Mouse (Mus musculus): ENCODE measurements around the gene Magi2. TPM values are rescaled to one million over a fixed set of nuclear protein-coding genes. Genes with fewer than 3 reads are reported as not detected.

Gene Magi2
- polyA plus RNA-seq, 1 experiment: 0.48 TPM

- Histone ChIP-seq H3K4me2 (ENCODE audit: low read depth) (no peak overlapping the region), H3K36me3 (ENCODE audit: control insufficient read depth, insufficient read depth) (no peaks in the 10 kb centered on the region), H3K27me3 (ENCODE audit: control insufficient read depth, insufficient read depth, insufficient read length) (no peaks in the 10 kb centered on the region), H3ac (ENCODE audit: control insufficient read depth, insufficient read length) (no peak overlapping the region), H3K79me2 (ENCODE audit: control insufficient read depth, insufficient read depth) (no peaks in the 10 kb centered on the region), H3K4me3 (no peak overlapping the region)
- no peak for TF ChIP-seq E2F4 (IDR thresholded peaks at IDR 0.05; ENCODE audit: insufficient read depth)
- TF ChIP-seq POLR2AphosphoS2 (IDR thresholded peaks at IDR 0.05; ENCODE audit: insufficient read length, low read depth): no peak
- TF ChIP-seq CEBPB (IDR thresholded peaks at IDR 0.05; ENCODE audit: insufficient read depth, poor library complexity, severe bottlenecking): no peak
- no peak for TF ChIP-seq SRF (IDR thresholded peaks at IDR 0.05; ENCODE audit: control insufficient read depth, insufficient read length, low read depth)
- TF ChIP-seq POLR2A (IDR thresholded peaks at IDR 0.05; ENCODE audit: insufficient read length, low read depth): no peak
- TF ChIP-seq MYOG (IDR thresholded peaks at IDR 0.05; ENCODE audit: control insufficient read depth in 1 of 3, insufficient read depth in 1 of 3, insufficient read length in 2 of 3, low read depth in 2 of 3): no peak
- no peak for TF ChIP-seq MYOD1 (IDR thresholded peaks at IDR 0.05; ENCODE audit: control insufficient read depth in 1 of 3, insufficient read length in 2 of 3, low read depth in 2 of 3)
- TF ChIP-seq MAX (IDR thresholded peaks at IDR 0.05; ENCODE audit: low read depth): no peak
- no peak for TF ChIP-seq TCF3 (IDR thresholded peaks at IDR 0.05; ENCODE audit: insufficient read length, low read depth)
- no peak for TF ChIP-seq TCF12 (IDR thresholded peaks at IDR 0.05; ENCODE audit: insufficient read depth, poor library complexity, severe bottlenecking)
- no peak for TF ChIP-seq REST (IDR thresholded peaks at IDR 0.05; ENCODE audit: insufficient read depth, insufficient read length)
- no peak for TF ChIP-seq USF1 (IDR thresholded peaks at IDR 0.05; ENCODE audit: low read depth)
Observed at GRCm38 (mm10) chr5:20056074-20056842, 829.4 kb downstream of the Magi2 start.

- Histone ChIP-seq H3K4me3 (no peak overlapping the region), H3K36me3 (ENCODE audit: control insufficient read depth, insufficient read depth) (no peaks in the 10 kb centered on the region), H3ac (ENCODE audit: control insufficient read depth, insufficient read length) (no peak overlapping the region), H3K79me2 (ENCODE audit: control insufficient read depth, insufficient read depth) (no peaks in the 10 kb centered on the region), H3K27me3 (ENCODE audit: control insufficient read depth, insufficient read depth, insufficient read length) (no peaks in the 10 kb centered on the region), H3K4me2 (ENCODE audit: low read depth) (no peak overlapping the region)
- TF ChIP-seq CEBPB (IDR thresholded peaks at IDR 0.05; ENCODE audit: insufficient read depth, poor library complexity, severe bottlenecking): no peak
- TF ChIP-seq USF1 (IDR thresholded peaks at IDR 0.05; ENCODE audit: low read depth): no peak
Observed at GRCm38 (mm10) chr5:20056856-20057255, 830.0 kb downstream of the Magi2 start.

- H3ac ChIP-seq (ENCODE audit: control insufficient read depth, insufficient read length): no peak overlapping the region
- H3K27me3 ChIP-seq (ENCODE audit: control insufficient read depth, insufficient read depth, insufficient read length): no peaks in the 10 kb centered on the region
- no peaks in the 10 kb centered on the region for H3K79me2 ChIP-seq (ENCODE audit: control insufficient read depth, insufficient read depth)
- TF ChIP-seq TCF12 (IDR thresholded peaks at IDR 0.05; ENCODE audit: insufficient read depth, poor library complexity, severe bottlenecking) (no peak), MAX (IDR thresholded peaks at IDR 0.05; ENCODE audit: low read depth) (no peak), SRF (IDR thresholded peaks at IDR 0.05; ENCODE audit: control insufficient read depth, insufficient read length, low read depth) (no peak), MYOG (IDR thresholded peaks at IDR 0.05; ENCODE audit: control insufficient read depth in 1 of 3, insufficient read depth in 1 of 3, insufficient read length in 2 of 3, low read depth in 2 of 3) (no peak), REST (IDR thresholded peaks at IDR 0.05; ENCODE audit: insufficient read depth, insufficient read length) (no peak), POLR2AphosphoS2 (IDR thresholded peaks at IDR 0.05; ENCODE audit: insufficient read length, low read depth) (no peak), USF1 (IDR thresholded peaks at IDR 0.05; ENCODE audit: low read depth) (no peak), CEBPB (IDR thresholded peaks at IDR 0.05; ENCODE audit: insufficient read depth, poor library complexity, severe bottlenecking) (no peak), TCF3 (IDR thresholded peaks at IDR 0.05; ENCODE audit: insufficient read length, low read depth) (no peak), POLR2A (IDR thresholded peaks at IDR 0.05; ENCODE audit: insufficient read length, low read depth) (no peak), E2F4 (IDR thresholded peaks at IDR 0.05; ENCODE audit: insufficient read depth) (no peak), MYOD1 (IDR thresholded peaks at IDR 0.05; ENCODE audit: control insufficient read depth in 1 of 3, insufficient read length in 2 of 3, low read depth in 2 of 3) (no peak)
- no peak overlapping the region for H3K4me2 ChIP-seq (ENCODE audit: low read depth)
- H3K4me3 ChIP-seq: no peak overlapping the region
- H3K36me3 ChIP-seq (ENCODE audit: control insufficient read depth, insufficient read depth): no peaks in the 10 kb centered on the region
Observed at GRCm38 (mm10) chr5:20062011-20062410, 835.2 kb downstream of the Magi2 start.

GRCm38 (mm10) chr5:20065081-20065480 lies 838.2 kb downstream of the Magi2 start:
- Histone ChIP-seq H3K36me3 (ENCODE audit: control insufficient read depth, insufficient read depth) (no peaks in the 10 kb centered on the region), H3K27me3 (ENCODE audit: control insufficient read depth, insufficient read depth, insufficient read length) (no peaks in the 10 kb centered on the region), H3K79me2 (ENCODE audit: control insufficient read depth, insufficient read depth) (no peaks in the 10 kb centered on the region), H3K4me2 (ENCODE audit: low read depth) (no peak overlapping the region), H3ac (ENCODE audit: control insufficient read depth, insufficient read length) (no peak overlapping the region), H3K4me3 (no peak overlapping the region)
- no peak for TF ChIP-seq USF1 (IDR thresholded peaks at IDR 0.05; ENCODE audit: low read depth)
- no peak for TF ChIP-seq MAX (IDR thresholded peaks at IDR 0.05; ENCODE audit: low read depth)
- TF ChIP-seq POLR2AphosphoS2 (IDR thresholded peaks at IDR 0.05; ENCODE audit: insufficient read length, low read depth): no peak
- TF ChIP-seq CEBPB (IDR thresholded peaks at IDR 0.05; ENCODE audit: insufficient read depth, poor library complexity, severe bottlenecking): no peak
- TF ChIP-seq E2F4 (IDR thresholded peaks at IDR 0.05; ENCODE audit: insufficient read depth): no peak
- no peak for TF ChIP-seq REST (IDR thresholded peaks at IDR 0.05; ENCODE audit: insufficient read depth, insufficient read length)
- no peak for TF ChIP-seq MYOG (IDR thresholded peaks at IDR 0.05; ENCODE audit: control insufficient read depth in 1 of 3, insufficient read depth in 1 of 3, insufficient read length in 2 of 3, low read depth in 2 of 3)
- no peak for TF ChIP-seq TCF3 (IDR thresholded peaks at IDR 0.05; ENCODE audit: insufficient read length, low read depth)
- TF ChIP-seq TCF12 (IDR thresholded peaks at IDR 0.05; ENCODE audit: insufficient read depth, poor library complexity, severe bottlenecking): no peak
- no peak for TF ChIP-seq MYOD1 (IDR thresholded peaks at IDR 0.05; ENCODE audit: control insufficient read depth in 1 of 3, insufficient read length in 2 of 3, low read depth in 2 of 3)

- no peaks in the 10 kb centered on the region for H3K36me3 ChIP-seq (ENCODE audit: control insufficient read depth, insufficient read depth)
- no peak overlapping the region for H3ac ChIP-seq (ENCODE audit: control insufficient read depth, insufficient read length)
- H3K79me2 ChIP-seq (ENCODE audit: control insufficient read depth, insufficient read depth): no peaks in the 10 kb centered on the region
- no peak overlapping the region for H3K4me3 ChIP-seq
- TF ChIP-seq REST (IDR thresholded peaks at IDR 0.05; ENCODE audit: insufficient read depth, insufficient read length): no peak
- TF ChIP-seq E2F4 (IDR thresholded peaks at IDR 0.05; ENCODE audit: insufficient read depth): no peak
- TF ChIP-seq TCF3 (IDR thresholded peaks at IDR 0.05; ENCODE audit: insufficient read length, low read depth): no peak
- TF ChIP-seq SRF (IDR thresholded peaks at IDR 0.05; ENCODE audit: control insufficient read depth, insufficient read length, low read depth): no peak
- TF ChIP-seq POLR2A (IDR thresholded peaks at IDR 0.05; ENCODE audit: insufficient read length, low read depth): no peak
- no peak for TF ChIP-seq CEBPB (IDR thresholded peaks at IDR 0.05; ENCODE audit: insufficient read depth, poor library complexity, severe bottlenecking)
- TF ChIP-seq USF1 (IDR thresholded peaks at IDR 0.05; ENCODE audit: low read depth): no peak
- no peaks in the 10 kb centered on the region for H3K27me3 ChIP-seq (ENCODE audit: control insufficient read depth, insufficient read depth, insufficient read length)
- no peak overlapping the region for H3K4me2 ChIP-seq (ENCODE audit: low read depth)
Observed at GRCm38 (mm10) chr5:20068496-20068895, 841.7 kb downstream of the Magi2 start.

Data from myocyte (in vitro differentiated cells).